Mouse (Mus musculus) kidney, adult 2 months (tissue): Measurements from ENCODE around the gene Fam3c.

Source experiments
- CTCF ChIP-seq: fragments of 200-500 bp; conservative IDR thresholded peaks from 2 replicates; pipeline ENCODE4 v1.5.1; 2011; ENCODE audit warnings: low read depth, mild to moderate bottlenecking, control low read depth, low read length, moderate library complexity, mixed read lengths; ENCODE audit not compliant: insufficient read depth, insufficient read length
- POLR2A ChIP-seq: fragments of 200-500 bp; IDR thresholded peaks from one replicate; pipeline ENCODE4 v1.6.1; 2011; ENCODE audit warnings: low read depth, low read length, control low read depth

GRCm38 (mm10) chr6:22378462-22378861 is 22.4 kb upstream of the Fam3c start:
- TF ChIP-seq CTCF (no peak), POLR2A (no peak)
